Mouse (Mus musculus) cerebellum, adult 18-20 months (tissue): ENCODE results near the gene Exoc6.
A peak's percentile ranks its signal among the peaks of the same experiment; 100 is the strongest.
"Not testable (repeated sequence)": the region's sequence is repeated elsewhere in the genome, so short reads cannot be mapped to it uniquely, and the experiment has no call there.

Source experiments
- DNase-seq, 2 experiments: peaks; one replicate each; pipeline ENCODE4 v3.0.0; 2021

Exoc6 gene

DNA sequence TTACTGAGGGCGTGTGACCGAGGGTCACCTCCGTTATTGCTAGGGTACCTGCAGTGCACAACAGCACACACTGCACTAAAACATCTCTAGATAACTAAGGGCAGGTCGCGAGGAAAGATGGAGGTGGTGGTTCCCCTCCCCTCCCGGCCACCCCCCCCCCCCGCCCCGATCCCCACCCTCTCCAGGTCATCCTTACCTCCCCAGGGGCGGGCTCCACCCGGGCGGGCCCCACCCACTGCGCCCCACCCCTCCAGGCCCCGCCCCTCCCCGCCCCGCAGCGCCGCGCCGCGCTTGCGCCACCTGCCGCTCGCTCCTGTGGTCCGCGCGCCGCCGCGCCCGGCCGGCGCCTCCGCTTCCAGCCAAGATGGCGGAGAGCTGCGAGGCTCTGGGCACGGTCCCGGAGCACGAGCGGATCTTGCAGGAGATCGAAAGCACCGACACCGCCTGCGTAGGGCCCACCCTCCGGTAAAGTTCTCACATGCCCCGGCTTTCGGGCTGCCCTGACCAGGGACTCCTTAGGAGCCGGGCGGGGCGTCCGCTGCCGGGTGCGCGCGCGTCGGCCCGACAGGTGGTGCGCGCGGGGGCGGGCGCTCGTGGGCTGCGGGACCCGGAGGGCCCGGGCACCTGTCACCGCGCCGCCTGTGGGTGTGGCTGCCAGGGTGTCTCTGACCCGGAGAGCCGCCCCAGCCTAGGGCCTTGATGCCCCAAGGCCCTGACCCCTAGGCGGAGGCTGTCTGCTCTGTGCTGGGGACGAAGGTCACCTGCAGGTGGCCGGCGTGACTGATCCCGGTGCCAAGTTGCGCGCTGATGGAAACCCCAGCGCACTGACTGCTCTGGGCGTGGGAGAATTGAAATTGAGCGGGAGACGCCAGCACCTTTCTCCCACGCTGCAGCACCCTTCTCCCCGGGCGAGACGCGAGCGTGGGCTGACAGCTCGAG lies at the start of gene Exoc6:
Gene Exoc6, plus strand, starts transcription at position 318 of the 939 bp plus-strand sequence.
- DNase-seq, result peak; percentile 79 to 92

GRCm38 (mm10) chr19:37502996-37503395 lies 47.2 kb upstream of the Exoc6 start:
- DNase-seq, result no peak

- DNase-seq, result no peak
Observed at GRCm38 (mm10) chr19:37506066-37506465, 44.2 kb upstream of the Exoc6 start.

- DNase-seq, result no peak
Observed at GRCm38 (mm10) chr19:37506614-37507013, 43.6 kb upstream of the Exoc6 start.

DNA sequence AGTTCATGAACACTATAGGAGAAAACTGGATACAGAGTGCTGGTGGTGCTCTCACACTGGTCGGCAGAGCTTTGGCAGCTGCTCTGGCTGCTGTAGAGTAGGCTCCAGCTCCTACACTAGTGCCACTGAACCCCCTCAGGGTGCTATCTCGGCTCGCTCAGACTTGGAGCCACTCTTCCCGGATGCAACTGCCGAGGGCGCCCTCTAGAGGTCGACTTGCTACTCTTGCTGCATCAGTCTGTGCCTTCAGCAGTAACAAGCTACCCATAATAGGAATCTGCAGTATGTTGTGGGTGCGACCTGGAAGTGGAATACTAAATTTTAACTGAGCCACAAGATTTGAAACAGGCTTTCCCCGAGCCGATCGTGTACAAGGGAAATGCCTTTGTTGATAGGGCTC lies 40.5 kb upstream of the Exoc6 start:
- peak; percentile 18 to 34 for DNase-seq

DNA sequence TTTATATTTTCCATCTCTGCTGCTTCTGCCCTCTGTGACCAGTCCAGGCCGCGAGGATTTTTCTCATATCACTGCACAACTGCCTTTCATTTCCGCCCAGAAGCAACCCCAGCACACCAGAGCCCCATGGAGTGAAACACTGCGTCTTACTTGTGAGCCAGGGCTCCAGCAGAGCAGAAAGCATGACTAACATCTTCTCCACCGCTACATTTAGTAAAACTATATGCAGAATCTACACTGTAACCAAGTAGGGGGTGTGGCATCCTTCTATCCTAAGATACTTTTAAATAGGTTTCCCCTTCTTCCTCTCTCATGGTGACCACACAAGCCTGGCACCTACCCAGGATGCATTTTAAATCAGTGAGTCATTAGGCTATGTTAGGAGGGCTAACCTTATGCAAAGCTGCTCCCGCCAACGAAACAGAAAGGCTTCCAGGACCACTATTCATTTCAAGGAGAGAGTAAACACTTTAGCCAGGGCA lies 35.4 kb upstream of the Exoc6 start:
- no peak for DNase-seq

- DNase-seq, result no peak
Observed at GRCm38 (mm10) chr19:37517419-37517818, 32.8 kb upstream of the Exoc6 start.

- DNase-seq, result no peak
Observed at GRCm38 (mm10) chr19:37520740-37521433, 29.3 kb upstream of the Exoc6 start.

DNA sequence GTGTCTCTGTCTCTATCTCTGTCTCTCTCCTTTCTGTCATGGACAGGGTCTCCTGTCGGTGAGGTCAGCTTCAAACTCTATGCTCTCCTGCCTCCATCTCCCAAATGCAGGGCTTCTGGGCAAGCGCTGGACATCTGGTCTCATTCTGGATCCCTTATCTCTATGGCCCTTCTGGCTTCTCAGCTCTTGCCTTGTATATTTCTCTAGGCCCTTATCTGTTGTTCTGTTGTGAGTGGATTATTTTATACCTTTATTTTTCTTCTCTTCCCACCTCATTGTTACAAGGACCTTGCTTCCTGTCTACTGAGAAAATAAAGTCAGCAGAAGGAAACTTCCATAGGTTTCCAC lies 28.8 kb upstream of the Exoc6 start:
- DNase-seq, result no peak

- DNase-seq, result no peak
Observed at GRCm38 (mm10) chr19:37523280-37524062, 26.7 kb upstream of the Exoc6 start.

GRCm38 (mm10) chr19:37525925-37526324 lies 24.3 kb upstream of the Exoc6 start:
- no peak for DNase-seq

DNA sequence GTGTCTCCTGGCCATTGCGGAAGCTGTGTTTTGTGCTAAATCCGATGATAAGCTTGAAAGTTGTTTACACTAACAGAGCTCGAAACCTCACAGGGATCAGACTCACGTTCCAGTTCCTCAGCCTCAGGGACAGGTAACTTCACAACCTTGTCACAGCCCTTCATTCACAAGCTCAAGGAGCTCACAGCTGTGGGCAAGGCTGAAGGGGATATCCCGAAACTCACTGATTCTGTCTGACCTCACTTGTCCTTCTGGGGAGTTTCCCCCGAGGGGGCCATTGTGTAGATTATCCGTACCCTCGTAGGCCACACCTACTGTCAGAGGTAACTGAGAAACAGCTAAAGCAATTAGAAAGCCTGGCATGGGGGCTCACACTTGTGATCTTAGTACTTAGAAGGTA lies 23.4 kb upstream of the Exoc6 start:
- DNase-seq, result no peak

GRCm38 (mm10) chr19:37527736-37528135 lies 22.5 kb upstream of the Exoc6 start:
- DNase-seq, result not testable (repeated sequence)

DNA sequence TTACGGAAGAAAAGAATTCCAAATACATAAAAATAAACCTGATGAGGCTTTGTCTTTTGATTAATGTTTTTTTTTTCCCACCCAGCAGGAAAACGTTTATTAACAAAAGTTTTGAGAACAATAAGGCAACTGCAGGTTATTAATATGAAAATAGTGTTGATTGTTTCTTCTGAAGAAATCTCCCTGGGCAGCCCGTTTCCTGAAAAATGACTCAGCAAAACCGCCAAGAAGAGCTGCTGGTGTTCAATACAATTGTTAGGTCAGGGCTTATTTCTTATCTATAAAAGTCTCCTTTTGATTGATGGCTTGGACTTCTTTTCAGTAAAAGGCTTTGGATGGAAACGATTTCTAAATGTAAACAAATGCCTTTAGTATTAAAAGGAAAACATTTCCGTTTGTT lies 21.6 kb upstream of the Exoc6 start:
- no peak for DNase-seq

DNA sequence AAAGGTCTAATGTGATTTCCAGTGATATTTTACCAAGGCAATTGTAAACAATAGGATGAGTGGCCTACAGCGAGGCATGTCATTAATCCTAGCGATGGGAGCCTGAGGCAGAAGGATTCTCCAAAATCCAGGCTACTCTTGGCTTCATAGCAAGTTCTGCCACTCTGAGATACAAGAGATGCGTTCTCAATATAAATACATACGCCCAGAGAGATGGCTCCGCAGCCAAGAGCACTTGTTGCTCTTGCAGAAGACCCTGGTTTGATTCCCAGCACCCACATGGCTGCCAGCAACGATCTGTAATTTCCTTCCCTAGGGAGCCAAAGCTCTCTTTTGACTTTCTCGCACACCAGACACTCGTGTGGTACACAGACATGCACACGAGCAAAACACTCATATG lies 20.9 kb upstream of the Exoc6 start:
- no peak for DNase-seq

GRCm38 (mm10) chr19:37529975-37530515 lies 20.2 kb upstream of the Exoc6 start:
- peak; percentile 29 to 55 for DNase-seq

DNA sequence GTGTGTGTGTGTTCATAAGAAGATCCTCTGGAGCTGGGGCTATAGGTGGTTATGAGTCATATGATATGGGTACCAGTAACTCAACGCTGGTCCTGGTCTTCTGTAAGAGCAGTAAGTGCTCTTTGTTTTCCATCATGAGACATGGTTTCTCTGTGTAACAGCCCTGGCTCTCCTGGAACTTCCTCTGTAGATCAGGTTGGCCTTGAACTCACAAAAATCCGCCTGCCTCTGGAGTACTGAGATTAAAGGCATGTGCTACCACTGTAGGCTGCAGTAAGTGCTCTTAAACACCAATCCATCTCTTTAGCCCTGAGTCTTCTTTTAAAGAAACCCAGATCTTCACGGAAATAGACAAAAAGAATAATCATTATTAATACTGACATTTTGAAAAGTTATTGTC lies 19.6 kb upstream of the Exoc6 start:
- no peak for DNase-seq

GRCm38 (mm10) chr19:37531200-37531845 lies 18.9 kb upstream of the Exoc6 start:
- no peak for DNase-seq

DNA sequence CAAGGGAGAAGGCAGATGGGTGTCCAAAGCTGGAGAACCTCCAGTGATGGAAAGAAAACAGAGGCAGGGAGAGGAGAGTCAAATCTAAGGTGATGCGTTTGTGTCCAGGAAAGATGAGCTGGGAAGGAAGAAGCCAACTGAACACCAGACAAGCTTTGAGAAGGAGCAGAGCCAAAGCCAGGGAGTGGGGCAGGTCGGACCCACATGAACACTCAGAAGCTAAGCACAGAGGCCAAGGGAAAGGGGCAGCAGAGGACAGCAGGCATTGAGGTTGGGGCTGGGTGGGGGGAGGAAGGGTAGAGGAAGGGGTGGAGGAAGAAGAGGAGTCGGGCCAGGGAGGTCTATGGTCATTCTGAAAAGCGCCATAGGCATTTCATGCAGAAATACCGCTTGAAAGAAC lies 17.0 kb upstream of the Exoc6 start:
- no peak for DNase-seq

- DNase-seq, result no peak
Observed at GRCm38 (mm10) chr19:37534737-37535365, 15.4 kb upstream of the Exoc6 start.

GRCm38 (mm10) chr19:37536426-37536825 lies 13.8 kb upstream of the Exoc6 start:
- DNase-seq, result no peak

DNA sequence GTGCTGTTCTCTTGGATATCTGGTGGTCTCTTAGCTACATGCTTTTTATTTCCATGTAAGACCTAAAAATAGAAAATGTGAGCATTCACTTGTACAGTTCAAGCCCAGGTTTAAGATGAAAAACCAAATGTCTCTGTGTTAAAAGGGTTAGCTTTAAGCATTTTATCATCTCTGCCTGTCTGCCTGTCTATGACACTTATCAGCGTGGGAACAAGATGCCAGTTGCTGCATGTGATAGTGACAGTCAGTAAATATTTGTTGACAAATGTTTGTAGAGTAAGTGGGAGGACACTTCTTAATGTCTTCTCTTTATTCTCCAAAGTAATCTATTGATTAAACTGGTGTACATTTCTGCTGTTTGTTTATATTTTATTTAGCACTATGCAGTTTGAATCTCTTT lies 12.5 kb upstream of the Exoc6 start:
- DNase-seq, result no peak
